Mouse (Mus musculus): ENCODE data around the gene Prkag2. TPM values are rescaled to one million over a fixed set of nuclear protein-coding genes. Genes with fewer than 3 reads are reported as not detected.
A peak's percentile ranks its signal among the peaks of the same experiment; 100 is the strongest.

The Prkag2 gene
- polyA plus RNA-seq, 1 experiment from 2014 or later = 38.3 TPM

GRCm38 (mm10) chr5:24958596-24958995 is 141.8 kb downstream of the Prkag2 start:
- no peak overlapping the region for H3K4me2 ChIP-seq (replicated peaks; ENCODE audit: low read depth)
- no peaks in the 10 kb centered on the region; the same call in 1 of the 2 replicates for H3K4me1 ChIP-seq (replicated peaks; ENCODE audit: control insufficient read depth, insufficient read depth, low read length)
- H3K27ac ChIP-seq (ENCODE audit: low read depth, low read length) = no peak overlapping the region
- ATAC-seq = no peak
- H3K27me3 ChIP-seq (replicated peaks; ENCODE audit: control insufficient read depth, insufficient read depth, low read length) = no peaks in the 10 kb centered on the region
- H3K36me3 ChIP-seq (ENCODE audit: control insufficient read depth, insufficient read depth) = no peaks in the 10 kb centered on the region
- TF ChIP-seq CTCF (IDR thresholded peaks at IDR 0.05; ENCODE audit: low read depth) = no peak
- no peaks in the 10 kb centered on the region for H3K9me3 ChIP-seq (ENCODE audit: control insufficient read depth)
- 85% methylated on average over 5 of the region's 5 CpGs for WGBS
- no peak overlapping the region for H3K9ac ChIP-seq (ENCODE audit: low read depth, low read length)
- H3K4me3 ChIP-seq (ENCODE audit: low read depth, low read length) = no peak overlapping the region

GRCm38 (mm10) chr5:24956891-24957290 is 143.6 kb downstream of the Prkag2 start:
- Histone ChIP-seq H3K4me2 (replicated peaks; ENCODE audit: low read depth) (no peak overlapping the region), H3K27ac (ENCODE audit: low read depth, low read length) (no peak overlapping the region), H3K4me1 (replicated peaks; ENCODE audit: control insufficient read depth, insufficient read depth, low read length) (peaks cover 6% of the 10 kb centered on the region; the same call in 1 of the 2 replicates), H3K9ac (ENCODE audit: low read depth, low read length) (no peak overlapping the region), H3K4me3 (ENCODE audit: low read depth, low read length) (no peak overlapping the region), H3K9me3 (ENCODE audit: control insufficient read depth) (no peaks in the 10 kb centered on the region), H3K27me3 (replicated peaks; ENCODE audit: control insufficient read depth, insufficient read depth, low read length) (no peaks in the 10 kb centered on the region), H3K36me3 (ENCODE audit: control insufficient read depth, insufficient read depth) (no peaks in the 10 kb centered on the region)
- 90% methylated on average over 7 of the region's 7 CpGs for WGBS
- ATAC-seq = no peak
- no peak for TF ChIP-seq CTCF (IDR thresholded peaks at IDR 0.05; ENCODE audit: low read depth)

DNA sequence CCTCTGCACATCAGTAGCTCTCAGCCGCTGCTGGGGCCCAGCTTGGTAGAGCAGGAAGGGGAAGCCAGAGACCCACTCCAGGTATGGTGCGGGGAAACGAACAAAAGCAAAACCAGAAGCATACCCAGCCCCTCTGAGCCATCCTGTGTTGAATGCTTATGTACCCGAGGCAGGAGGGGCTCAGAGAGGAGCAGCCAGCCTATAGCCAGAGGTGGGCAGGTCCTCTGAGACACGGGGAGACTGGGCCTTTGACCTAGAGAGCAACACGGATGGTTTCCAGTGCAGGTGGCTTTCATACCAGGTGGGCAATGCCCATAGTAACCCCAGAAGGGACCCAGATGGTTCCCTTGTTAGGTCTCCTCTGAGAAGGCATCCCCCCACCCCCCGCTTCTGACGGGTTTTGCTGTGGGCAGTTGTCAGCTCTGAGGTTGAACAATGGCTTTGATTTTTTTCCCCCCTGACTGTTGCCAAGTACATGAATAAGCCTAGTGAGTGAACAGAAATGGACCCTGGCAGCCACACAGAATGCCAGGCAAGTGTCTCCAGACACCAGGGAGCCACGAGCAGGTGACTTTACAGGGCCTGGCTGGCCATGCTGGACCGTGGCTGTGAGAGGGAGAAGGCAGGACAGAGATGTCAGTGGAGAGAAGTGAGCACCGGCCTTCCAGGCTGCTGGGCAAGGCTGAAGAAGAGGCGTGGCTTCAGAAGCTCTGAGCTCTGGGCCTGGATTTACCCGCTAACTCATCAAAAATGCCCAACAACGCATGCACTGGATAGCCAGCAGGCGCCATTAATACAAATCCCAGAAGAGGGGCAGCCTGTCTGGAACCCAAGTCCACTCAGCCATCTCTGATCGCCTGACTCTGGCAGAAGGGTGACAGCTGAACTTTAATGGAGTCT is 147.3 kb downstream of the Prkag2 start:
- WGBS = 59% methylated on average over 16 of the region's 16 CpGs
- no peak for TF ChIP-seq CTCF (IDR thresholded peaks at IDR 0.05; ENCODE audit: low read depth)
- Histone ChIP-seq H3K27me3 (replicated peaks; ENCODE audit: control insufficient read depth, insufficient read depth, low read length) (no peaks in the 10 kb centered on the region), H3K4me1 (replicated peaks; ENCODE audit: control insufficient read depth, insufficient read depth, low read length) (peaks cover 6% of the 10 kb centered on the region; the same call in 1 of the 2 replicates), H3K9ac (ENCODE audit: low read depth, low read length) (no peak overlapping the region), H3K36me3 (ENCODE audit: control insufficient read depth, insufficient read depth) (no peaks in the 10 kb centered on the region), H3K9me3 (ENCODE audit: control insufficient read depth) (no peaks in the 10 kb centered on the region), H3K27ac (ENCODE audit: low read depth, low read length) (0 out of 2 replicates have a peak overlapping the region, but pooled peaks have one; percentile 15), H3K4me3 (ENCODE audit: low read depth, low read length) (no peak overlapping the region), H3K4me2 (replicated peaks; ENCODE audit: low read depth) (no peak overlapping the region)
- no peak for ATAC-seq

- Histone ChIP-seq H3K4me3 (ENCODE audit: low read depth, low read length) (no peak overlapping the region), H3K4me1 (replicated peaks; ENCODE audit: control insufficient read depth, insufficient read depth, low read length) (peaks cover 6% of the 10 kb centered on the region; the same call in 1 of the 2 replicates), H3K27me3 (replicated peaks; ENCODE audit: control insufficient read depth, insufficient read depth, low read length) (no peaks in the 10 kb centered on the region), H3K36me3 (ENCODE audit: control insufficient read depth, insufficient read depth) (no peaks in the 10 kb centered on the region), H3K9me3 (ENCODE audit: control insufficient read depth) (no peaks in the 10 kb centered on the region), H3K27ac (ENCODE audit: low read depth, low read length) (peak overlapping the region; percentile 15; the same call in 1 of the 2 replicates), H3K4me2 (replicated peaks; ENCODE audit: low read depth) (no peak overlapping the region), H3K9ac (ENCODE audit: low read depth, low read length) (no peak overlapping the region)
- no peak for TF ChIP-seq CTCF (IDR thresholded peaks at IDR 0.05; ENCODE audit: low read depth)
- 39% methylated on average over 6 of the region's 6 CpGs for WGBS
- peak; percentile 73 for ATAC-seq
Measured at GRCm38 (mm10) chr5:24952212-24952611, 148.2 kb downstream of the Prkag2 start.

DNA sequence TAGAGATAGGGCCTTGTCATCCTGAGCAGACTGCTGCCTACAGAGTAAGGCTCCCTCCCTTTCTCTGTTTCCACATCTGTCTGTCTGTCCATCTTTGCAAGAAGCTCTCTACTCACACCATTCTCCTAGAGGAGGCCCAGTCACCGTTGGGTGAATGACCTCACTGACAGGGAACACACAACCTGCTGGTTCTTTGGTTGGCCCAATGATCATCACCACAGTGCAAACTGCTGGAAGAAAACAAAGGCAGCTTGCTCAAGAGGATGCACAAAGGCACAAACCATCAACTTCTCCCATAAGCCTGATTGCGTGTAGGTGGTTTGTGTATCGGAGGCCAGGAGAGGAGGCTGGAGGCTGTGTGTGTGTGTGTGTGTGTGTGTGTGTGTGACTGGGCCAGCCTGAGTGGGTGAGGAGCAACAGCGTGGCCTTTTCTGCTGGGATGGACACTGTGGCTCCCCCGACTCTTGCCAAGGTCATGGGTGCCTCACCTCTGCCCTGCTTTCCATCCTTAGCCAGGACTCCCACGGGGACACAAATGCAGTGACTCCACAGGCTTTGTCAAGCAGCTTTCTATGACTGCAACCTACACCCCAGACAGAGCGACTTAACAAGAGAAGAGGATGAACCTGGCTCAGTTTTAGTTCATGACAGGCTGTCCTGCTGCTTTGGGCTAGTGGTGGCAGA is 149.4 kb downstream of the Prkag2 start:
- Histone ChIP-seq H3K4me2 (replicated peaks; ENCODE audit: low read depth) (no peak overlapping the region), H3K4me3 (ENCODE audit: low read depth, low read length) (no peak overlapping the region), H3K27ac (ENCODE audit: low read depth, low read length) (no peak overlapping the region), H3K9ac (ENCODE audit: low read depth, low read length) (no peak overlapping the region), H3K9me3 (ENCODE audit: control insufficient read depth) (no peaks in the 10 kb centered on the region), H3K4me1 (replicated peaks; ENCODE audit: control insufficient read depth, insufficient read depth, low read length) (peaks cover 6% of the 10 kb centered on the region; the same call in 1 of the 2 replicates), H3K36me3 (ENCODE audit: control insufficient read depth, insufficient read depth) (no peaks in the 10 kb centered on the region), H3K27me3 (replicated peaks; ENCODE audit: control insufficient read depth, insufficient read depth, low read length) (no peaks in the 10 kb centered on the region)
- 85% methylated on average over 7 of the region's 7 CpGs for WGBS
- no peak for TF ChIP-seq CTCF (IDR thresholded peaks at IDR 0.05; ENCODE audit: low read depth)
- ATAC-seq = no peak

DNA sequence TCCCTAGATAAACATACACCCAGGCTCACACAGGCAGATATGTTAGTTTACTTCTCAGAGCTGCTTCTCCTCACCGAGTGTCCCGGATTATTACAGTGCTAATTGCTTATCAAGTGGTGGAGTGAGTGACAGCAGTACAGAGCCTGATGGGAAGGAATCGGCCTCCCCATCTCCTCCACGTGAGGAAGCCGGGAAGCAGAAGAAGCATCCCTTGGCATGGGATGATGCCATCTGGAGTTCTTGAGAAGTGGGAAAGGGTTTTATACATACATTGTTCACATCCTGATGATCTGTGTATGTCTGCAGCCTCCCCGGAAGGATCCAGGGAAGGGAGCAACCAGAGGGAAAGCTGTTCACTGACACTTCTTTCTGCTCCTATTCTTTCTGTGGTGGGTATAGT is 150.4 kb downstream of the Prkag2 start:
- peaks cover 3% of the 10 kb centered on the region; the same call in 1 of the 2 replicates for H3K36me3 ChIP-seq (ENCODE audit: control insufficient read depth, insufficient read depth)
- H3K4me1 ChIP-seq (replicated peaks; ENCODE audit: control insufficient read depth, insufficient read depth, low read length) = peaks cover 6% of the 10 kb centered on the region; the same call in 1 of the 2 replicates
- no peaks in the 10 kb centered on the region for H3K9me3 ChIP-seq (ENCODE audit: control insufficient read depth)
- H3K27me3 ChIP-seq (replicated peaks; ENCODE audit: control insufficient read depth, insufficient read depth, low read length) = no peaks in the 10 kb centered on the region
- no peak for ATAC-seq
- no peak overlapping the region for H3K9ac ChIP-seq (ENCODE audit: low read depth, low read length)
- no peak overlapping the region for H3K4me2 ChIP-seq (replicated peaks; ENCODE audit: low read depth)
- WGBS = 69% methylated on average over 6 of the region's 6 CpGs
- no peak overlapping the region for H3K27ac ChIP-seq (ENCODE audit: low read depth, low read length)
- TF ChIP-seq CTCF (IDR thresholded peaks at IDR 0.05; ENCODE audit: low read depth) = no peak
- no peak overlapping the region for H3K4me3 ChIP-seq (ENCODE audit: low read depth, low read length)

Measured in intestine, postnatal 0 days (tissue).